Mouse (Mus musculus) lung, embryonic 16.5 days (tissue): ENCODE results near the gene Btbd9. TPM values are rescaled to one million over a fixed set of nuclear protein-coding genes. Genes with fewer than 3 reads are reported as not detected.
A peak's percentile ranks its signal among the peaks of the same experiment; 100 is the strongest.

Source experiments
- ATAC-seq: fragments of 200-750 bp; cut with Nextera tagmentation; 2 replicates; pipeline ENCODE4 v1.8.0; 2017; ENCODE audit warnings: low read depth, mild to moderate bottlenecking, moderate library complexity
- H3K27ac ChIP-seq: fragments of 300-500 bp; sonication (generic); 2 replicates; pipeline ENCODE4 v1.5.1; 2014; ENCODE audit warnings: mild to moderate bottlenecking, control low read depth, low read length
- H3K27me3 ChIP-seq: fragments of 300-500 bp; sonication (generic); 2 replicates; pipeline ENCODE4 v1.6.1; 2014; ENCODE audit warnings: low read depth, low read length, mixed read lengths; ENCODE audit not compliant: control insufficient read depth, insufficient read depth
- H3K36me3 ChIP-seq: fragments of 300-500 bp; sonication (generic); 2 replicates; pipeline ENCODE4 v1.6.1; 2014; ENCODE audit warnings: low read length; ENCODE audit not compliant: control insufficient read depth, insufficient read depth
- H3K4me1 ChIP-seq: fragments of 300-500 bp; sonication (generic); replicated peaks from 2 replicates; pipeline ENCODE4 v1.6.1; 2014; ENCODE audit warnings: low read length, mixed read lengths; ENCODE audit not compliant: control insufficient read depth, insufficient read depth
- H3K4me2 ChIP-seq: fragments of 300-500 bp; sonication (generic); 2 replicates; pipeline ENCODE4 v1.6.1; 2014; ENCODE audit warnings: low read depth, low read length, control low read depth
- H3K4me3 ChIP-seq: fragments of 300-500 bp; sonication (generic); 2 replicates; pipeline ENCODE4 v1.5.1; 2014; ENCODE audit warnings: mild to moderate bottlenecking, low read length, control low read depth
- H3K9ac ChIP-seq: fragments of 300-500 bp; sonication (generic); 2 replicates; pipeline ENCODE4 v1.6.1; 2014; ENCODE audit warnings: low read length, control low read depth
- H3K9me3 ChIP-seq: fragments of 300-500 bp; sonication (generic); 2 replicates; pipeline ENCODE4 v1.6.1; 2016; ENCODE audit warnings: low read length; ENCODE audit not compliant: control insufficient read depth
- WGBS: fragments of 180-500 bp; shearing (Covaris S2); extraction: QIAGEN DNeasy Blood & Tissue Kit; methylation state at CpG from one replicate; pipeline ENCODE4 v1.1.7; 2014; 5-methylcytosine and 5-hydroxymethylcytosine counted together
- polyA plus RNA-seq: library from polyadenylated mRNA; unstranded; fragments of >200 nt; fragmentation: Nextera tagmentation; extraction: Ambion mirVana; gene quantifications from 2 replicates; pipeline ENCODE4 v1.2.1, GENCODE M21; 2015

The Btbd9 gene
- polyA plus RNA-seq, 1 experiment from 2014 or later = 55.8 TPM

DNA sequence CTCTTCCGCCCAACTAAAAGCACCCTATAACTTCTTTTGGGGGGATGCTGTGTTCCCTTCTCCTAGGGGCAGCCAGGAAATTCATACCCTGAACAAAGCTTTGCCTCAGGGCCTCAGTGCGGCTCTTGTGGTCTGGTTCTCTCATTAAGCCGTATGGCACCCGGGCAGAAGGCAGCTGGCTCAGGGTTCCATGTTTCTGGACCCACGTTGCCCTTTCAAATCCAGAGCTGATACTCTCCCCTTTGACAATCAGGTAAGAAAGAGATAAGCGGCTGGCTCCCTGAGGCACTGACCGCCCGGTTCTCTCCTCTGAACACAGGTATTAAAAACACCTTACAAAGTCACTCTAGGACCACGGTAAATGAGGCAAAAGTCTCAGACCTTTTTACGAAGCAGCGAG is 29.9 kb upstream of the Btbd9 start:
- H3K27me3 ChIP-seq = no peaks in the 10 kb centered on the region
- H3K9me3 ChIP-seq = no peaks in the 10 kb centered on the region
- H3K4me1 ChIP-seq = peaks cover 5% of the 10 kb centered on the region
- no peak overlapping the region for H3K9ac ChIP-seq
- no peak for ATAC-seq
- no peak overlapping the region for H3K27ac ChIP-seq
- no peak overlapping the region for H3K4me3 ChIP-seq
- no peak overlapping the region for H3K4me2 ChIP-seq
- WGBS = 90% methylated on average over 11 of the region's 11 CpGs
- peaks cover 16% of the 10 kb centered on the region for H3K36me3 ChIP-seq

DNA sequence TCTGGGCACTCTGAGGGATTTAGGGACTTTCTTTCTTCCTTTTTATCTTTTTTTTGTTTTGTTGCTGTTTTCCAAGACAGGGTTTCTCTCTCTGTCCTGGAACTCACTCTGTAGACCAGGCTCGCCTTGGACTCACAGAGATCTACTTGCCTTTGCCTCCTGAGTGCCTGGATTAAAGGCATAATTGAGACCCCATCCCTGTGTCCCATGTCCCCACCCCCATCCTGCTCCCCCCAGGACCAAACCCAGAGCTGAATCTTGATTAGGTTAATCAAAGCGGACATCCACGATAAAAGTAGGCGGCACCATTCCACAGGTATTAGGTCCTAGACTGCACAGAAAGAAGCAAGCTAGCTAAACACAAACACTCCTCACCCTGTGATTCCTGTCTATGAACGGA is 28.7 kb upstream of the Btbd9 start:
- no peaks in the 10 kb centered on the region for H3K9me3 ChIP-seq

DNA sequence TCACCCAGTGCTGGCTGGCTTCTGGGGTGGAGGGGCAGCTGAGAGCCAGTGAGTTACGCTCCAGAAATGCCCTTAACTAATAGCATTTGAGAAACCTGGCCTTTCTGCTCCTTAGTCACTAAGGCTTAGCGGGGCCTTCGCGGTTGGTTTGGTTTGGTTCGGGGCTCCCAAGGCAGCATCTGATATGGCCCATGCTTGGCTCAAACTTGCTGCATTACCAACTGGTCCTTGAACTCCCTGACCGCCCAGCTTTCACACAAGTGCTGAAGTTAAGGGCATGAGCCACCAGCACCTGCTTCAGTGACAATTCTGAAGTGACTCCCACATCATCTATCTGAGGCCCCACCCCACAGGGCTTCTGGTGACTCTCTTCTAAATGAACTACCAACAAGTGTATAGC is 28.0 kb upstream of the Btbd9 start:
- ATAC-seq = no peak
- H3K27ac ChIP-seq = no peak overlapping the region
- no peak overlapping the region for H3K4me2 ChIP-seq
- peaks cover 22% of the 10 kb centered on the region for H3K36me3 ChIP-seq
- H3K9ac ChIP-seq = no peak overlapping the region
- no peaks in the 10 kb centered on the region for H3K4me1 ChIP-seq
- 91% methylated on average over 6 of the region's 6 CpGs for whole genome bisulfite sequencing
- no peaks in the 10 kb centered on the region for H3K9me3 ChIP-seq
- H3K27me3 ChIP-seq = no peaks in the 10 kb centered on the region
- H3K4me3 ChIP-seq = no peak overlapping the region

More for the DNA sequence above, 28.7 kb upstream of the Btbd9 start:
- WGBS = 88% methylated on average over 5 of the region's 5 CpGs
- Histone ChIP-seq H3K9ac (no peak overlapping the region), H3K36me3 (peaks cover 22% of the 10 kb centered on the region), H3K4me1 (no peaks in the 10 kb centered on the region; the same call in 1 of the 2 replicates), H3K27me3 (no peaks in the 10 kb centered on the region), H3K27ac (no peak overlapping the region), H3K4me2 (no peak overlapping the region), H3K4me3 (no peak overlapping the region)
- no peak for ATAC-seq

DNA sequence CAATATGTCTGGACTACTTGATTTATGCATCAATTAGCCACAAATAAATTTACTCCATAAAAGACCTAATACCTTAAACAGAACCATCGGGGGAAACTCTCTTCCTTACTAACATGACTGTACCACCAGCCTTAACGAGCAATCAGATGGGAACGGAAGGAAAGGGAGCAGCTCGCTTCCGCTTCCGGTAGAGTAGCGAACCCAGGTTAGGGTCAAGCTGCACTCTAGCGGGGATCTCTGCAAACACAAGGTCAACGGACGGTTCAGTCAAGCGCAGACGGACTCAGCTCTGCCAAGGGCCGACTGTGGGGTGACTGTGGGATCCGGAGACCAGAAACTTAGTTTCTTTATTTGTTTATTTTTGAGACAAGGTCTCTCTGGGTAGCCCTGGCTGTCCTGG is 25.9 kb upstream of the Btbd9 start:
- Histone ChIP-seq H3K4me1 (no peaks in the 10 kb centered on the region), H3K4me2 (no peak overlapping the region), H3K9me3 (no peaks in the 10 kb centered on the region), H3K27me3 (no peaks in the 10 kb centered on the region), H3K36me3 (peaks cover 42% of the 10 kb centered on the region), H3K27ac (no peak overlapping the region), H3K9ac (no peak overlapping the region), H3K4me3 (no peak overlapping the region)
- WGBS = 87% methylated on average over 14 of the region's 14 CpGs
- ATAC-seq = no peak

DNA sequence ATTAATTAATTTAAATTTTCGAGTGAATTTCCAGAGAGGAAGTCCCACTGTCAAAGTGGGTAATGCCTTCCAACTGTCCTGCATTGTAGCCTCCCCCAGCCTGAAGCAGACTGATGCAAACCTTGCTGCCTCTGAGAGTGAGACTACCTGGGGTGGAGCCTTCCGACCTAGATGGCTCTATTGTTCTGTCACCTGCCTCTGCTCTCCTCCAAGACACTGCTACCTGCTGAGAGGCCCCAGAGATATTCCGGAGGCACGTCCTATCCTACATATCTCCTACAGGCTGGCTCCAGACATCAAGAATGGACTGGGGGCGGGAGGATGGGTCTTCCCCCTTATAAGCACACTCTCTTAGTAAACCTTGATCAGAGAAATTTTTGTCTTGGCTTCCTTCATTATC is 22.0 kb upstream of the Btbd9 start:
- 82% methylated on average over 5 of the region's 5 CpGs for WGBS
- no peaks in the 10 kb centered on the region for H3K4me1 ChIP-seq
- H3K4me2 ChIP-seq = no peak overlapping the region
- H3K9me3 ChIP-seq = no peaks in the 10 kb centered on the region
- no peaks in the 10 kb centered on the region for H3K27me3 ChIP-seq
- H3K27ac ChIP-seq = no peak overlapping the region
- ATAC-seq = no peak
- no peak overlapping the region for H3K4me3 ChIP-seq
- no peak overlapping the region for H3K9ac ChIP-seq
- H3K36me3 ChIP-seq = peaks cover 58% of the 10 kb centered on the region

DNA sequence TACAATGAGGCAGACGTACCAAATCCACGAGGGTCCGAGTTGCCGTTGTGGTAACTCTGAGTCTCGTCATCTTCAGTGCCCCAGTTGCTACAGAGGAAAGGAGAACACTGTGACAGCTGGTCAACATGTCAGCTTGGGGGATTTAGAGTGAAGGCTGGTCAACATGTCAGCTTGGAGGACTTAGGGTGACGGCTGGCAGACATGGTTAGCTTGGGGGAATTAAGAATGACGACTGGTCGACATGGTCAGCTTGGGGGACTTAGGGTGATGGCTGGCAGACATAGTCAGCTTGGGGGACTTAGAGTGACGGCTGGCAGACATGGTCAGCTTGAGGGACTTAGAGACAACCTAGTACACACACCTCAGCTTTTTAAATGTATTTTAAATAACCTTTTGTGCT is 21.5 kb upstream of the Btbd9 start:
- WGBS = 95% methylated on average over 9 of the region's 9 CpGs
- Histone ChIP-seq H3K36me3 (peaks cover 57% of the 10 kb centered on the region), H3K4me3 (no peak overlapping the region), H3K27me3 (no peaks in the 10 kb centered on the region), H3K9me3 (no peaks in the 10 kb centered on the region), H3K4me1 (no peaks in the 10 kb centered on the region), H3K9ac (no peak overlapping the region), H3K27ac (no peak overlapping the region), H3K4me2 (no peak overlapping the region)
- no peak for ATAC-seq

DNA sequence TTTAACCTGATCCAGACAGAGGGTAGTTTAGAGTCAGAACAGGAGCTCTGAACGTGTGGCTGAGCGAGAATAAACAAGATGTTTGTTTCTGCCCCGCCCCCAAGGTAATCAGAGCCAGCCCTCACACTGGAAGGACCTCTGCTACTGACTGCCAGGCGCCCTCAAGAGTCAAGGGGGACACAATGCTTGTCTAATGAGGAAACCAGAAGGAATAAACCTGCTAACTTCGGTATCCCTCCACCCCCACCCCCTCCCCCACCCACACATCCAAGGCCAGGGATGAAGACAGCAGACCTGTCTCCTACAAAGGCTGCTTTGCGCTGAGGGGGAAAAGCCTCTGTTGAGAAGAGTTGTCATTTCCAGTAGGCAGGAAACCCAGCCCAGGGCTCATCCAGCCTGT is 18.6 kb upstream of the Btbd9 start:
- Histone ChIP-seq H3K4me1 (no peaks in the 10 kb centered on the region), H3K4me3 (no peak overlapping the region), H3K27me3 (no peaks in the 10 kb centered on the region), H3K9me3 (no peaks in the 10 kb centered on the region), H3K4me2 (no peak overlapping the region), H3K9ac (no peak overlapping the region), H3K27ac (no peak overlapping the region), H3K36me3 (peaks cover 43% of the 10 kb centered on the region)
- WGBS = 58% methylated on average over 6 of the region's 6 CpGs
- ATAC-seq = no peak

DNA sequence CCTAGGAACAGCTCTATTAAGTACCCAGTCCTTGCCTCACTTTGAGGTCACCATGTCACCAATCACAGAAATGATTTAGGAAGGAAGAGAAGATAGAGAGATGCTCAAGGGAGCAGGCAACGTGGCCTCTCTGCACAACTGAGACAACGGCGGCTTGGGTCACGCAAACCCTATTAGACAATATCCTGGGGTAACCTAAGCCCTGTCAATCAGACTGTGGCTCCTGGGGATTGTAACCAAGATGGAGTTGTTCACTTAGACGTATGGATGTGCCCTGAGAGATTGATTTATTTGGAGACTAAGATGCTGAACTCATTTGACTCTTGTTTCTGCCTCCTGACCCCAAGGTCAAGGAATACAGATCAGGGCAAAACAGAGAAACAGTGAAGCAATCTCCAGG is 18.1 kb upstream of the Btbd9 start:
- Histone ChIP-seq H3K9ac (no peak overlapping the region), H3K4me2 (no peak overlapping the region), H3K9me3 (no peaks in the 10 kb centered on the region), H3K27ac (no peak overlapping the region), H3K27me3 (no peaks in the 10 kb centered on the region), H3K4me3 (no peak overlapping the region), H3K4me1 (no peaks in the 10 kb centered on the region), H3K36me3 (peaks cover 43% of the 10 kb centered on the region)
- ATAC-seq = no peak
- 66% methylated on average over 5 of the region's 5 CpGs for WGBS

DNA sequence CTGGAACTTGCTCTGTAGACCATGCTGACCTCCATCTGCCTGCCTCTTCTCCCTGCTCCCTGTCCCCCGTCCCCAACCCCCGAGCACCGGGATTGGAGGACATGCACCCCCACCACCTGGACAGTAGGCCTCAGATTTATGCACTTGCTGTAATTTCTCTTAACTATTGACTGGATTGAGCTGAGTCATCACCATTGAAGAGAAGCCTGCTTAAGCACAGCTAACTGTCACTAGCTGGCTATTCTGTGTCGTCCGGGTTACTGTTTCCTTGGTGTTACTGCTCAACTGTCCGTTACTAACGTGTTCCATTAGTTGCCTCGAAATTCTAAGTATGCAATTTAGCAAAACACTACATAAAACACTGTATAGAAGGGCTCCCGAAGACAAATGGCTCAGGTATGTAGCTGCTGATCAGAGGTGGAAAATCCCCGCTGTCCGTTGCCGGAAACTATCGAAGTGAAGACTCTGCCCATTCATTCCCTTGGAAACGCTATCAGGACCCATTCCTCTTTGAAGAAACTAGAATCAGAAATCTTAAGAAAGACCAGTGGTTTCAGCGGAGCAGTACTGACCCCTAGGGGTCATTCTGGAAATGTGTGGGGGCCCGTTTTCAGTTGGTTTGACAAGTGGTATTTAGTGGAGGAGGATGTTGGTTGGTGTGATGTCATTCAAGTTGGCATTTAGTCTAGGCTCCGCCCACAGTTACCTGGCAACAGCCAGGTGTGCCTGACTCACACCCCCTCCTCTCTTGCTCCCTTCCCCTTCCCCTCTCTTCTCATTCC is 14.3 kb upstream of the Btbd9 start:
- H3K4me2 ChIP-seq = no peak overlapping the region
- H3K27me3 ChIP-seq = no peaks in the 10 kb centered on the region
- 46% methylated on average over 17 of the region's 17 CpGs for WGBS
- H3K9ac ChIP-seq = no peak overlapping the region
- no peaks in the 10 kb centered on the region for H3K9me3 ChIP-seq
- H3K36me3 ChIP-seq = peaks cover 14% of the 10 kb centered on the region
- peak; percentile 31; the same call in 1 of the 2 replicates for ATAC-seq
- no peaks in the 10 kb centered on the region for H3K4me1 ChIP-seq
- no peak overlapping the region for H3K27ac ChIP-seq
- H3K4me3 ChIP-seq = no peak overlapping the region
